Mouse (Mus musculus) CH12.LX (cell line): Measurements from ENCODE around the gene Padi3.

ENCODE experiments used
- CTCF ChIP-seq, 2 experiments: IDR thresholded peaks in 1 of 2; conservative IDR thresholded peaks in 1 of 2; 2 replicates each; pipeline ENCODE4 v1.5.1; 2011 to 2012; ENCODE audit warnings: low read depth in 2 of 2, low read length in 2 of 2, improper control_type of control experiment in 1 of 2, inconsistent platforms in 1 of 2, mild to moderate bottlenecking in 1 of 2, moderate library complexity in 1 of 2
- EP300 ChIP-seq: IDR thresholded peaks from 2 replicates; pipeline ENCODE4 v1.6.1; 2011; ENCODE audit warnings: low read length, improper control_type of control experiment
- GABPA ChIP-seq: IDR thresholded peaks from 2 replicates; pipeline ENCODE4 v1.6.1; 2012; ENCODE audit warnings: low read depth, low read length, improper control_type of control experiment, inconsistent platforms; ENCODE audit not compliant: insufficient replicate concordance
- HCFC1 ChIP-seq: IDR thresholded peaks from 2 replicates; pipeline ENCODE4 v1.6.1; 2012; ENCODE audit warnings: low read depth, mild to moderate bottlenecking, inconsistent platforms, low read length, improper control_type of control experiment
- TBP ChIP-seq: conservative IDR thresholded peaks from 2 replicates; pipeline ENCODE4 v1.6.1; 2011; ENCODE audit warnings: low read depth, low read length, improper control_type of control experiment
- ZC3H11A ChIP-seq: IDR thresholded peaks from 2 replicates; pipeline ENCODE4 v1.6.1; 2012; ENCODE audit warnings: low read depth, mild to moderate bottlenecking, inconsistent platforms, low read length, improper control_type of control experiment

GRCm38 (mm10) chr4:140845666-140846065, 35.2 kb upstream of the Padi3 start, which contains the start of gene Padi1:
- no peak for TF ChIP-seq HCFC1
- no peak for TF ChIP-seq GABPA
- no peak for TF ChIP-seq EP300
- TF ChIP-seq TBP = no peak
- TF ChIP-seq ZC3H11A = no peak
- TF ChIP-seq CTCF (conservative IDR thresholded peaks at IDR 0.05 in 1 of 2, IDR thresholded peaks at IDR 0.05 in 1 of 2; ENCODE audit: low read depth in 2 of 2, low read length in 2 of 2) = no peak
